17 mouse cellular contexts compared by ENCODE assay signal in genomic region chr9:86682278-86682677, GRCm38 (mm10). TPM values are rescaled to one million over a fixed set of nuclear protein-coding genes. Genes with fewer than 3 reads are reported as not detected.
"Had no signal": no experiment of that assay in that cellular context is flagged by ENCODE, and none has a peak within 500 bp of the region (broad histone marks: within the 10 kb centered on the region; RNA-seq: fewer than 3 reads in every experiment).

No protein-coding gene starts in this region.

- H3K27ac ChIP-seq: midbrain, embryonic 10.5 days; midbrain, embryonic 12.5 days; neural tube, embryonic 13.5 days; neural tube, embryonic 15.5 days had no signal

- H3K9ac ChIP-seq: lung, embryonic 14.5 days; midbrain, embryonic 12.5 days; neural tube, embryonic 13.5 days; neural tube, embryonic 15.5 days had no signal

- DNase-seq: lung, postnatal 10 days; lung, postnatal 4 days; retina, postnatal 1 day; right cerebral cortex, postnatal 25 days; right cerebral cortex, postnatal 4 days; spleen, adult 18-20 months; thymus, adult 18-20 months; thymus, postnatal 14 days; thymus, postnatal 36 days had no signal

- ATAC-seq: midbrain, embryonic 16.5 days had no signal

- H3K36me3 ChIP-seq: midbrain, embryonic 10.5 days; midbrain, embryonic 12.5 days; neural tube, embryonic 13.5 days; neural tube, embryonic 15.5 days had no signal

- H3K9me3 ChIP-seq: midbrain, embryonic 10.5 days; midbrain, embryonic 12.5 days; neural tube, embryonic 13.5 days; neural tube, embryonic 15.5 days had no signal

- H3K4me1 ChIP-seq: neural tube, embryonic 15.5 days had no signal

- H3K27me3 ChIP-seq: midbrain, embryonic 12.5 days; neural tube, embryonic 13.5 days; neural tube, embryonic 15.5 days had no signal

- H3K4me2 ChIP-seq: lung, embryonic 14.5 days; midbrain, embryonic 12.5 days; neural tube, embryonic 13.5 days; neural tube, embryonic 15.5 days had no signal

- H3K4me3 ChIP-seq: midbrain, embryonic 10.5 days; midbrain, embryonic 12.5 days; myocyte; neural tube, embryonic 13.5 days; neural tube, embryonic 15.5 days had no signal

RNA-seq across cellular contexts. Expression of gene Me1, which starts 13.5 kb away (rescaled TPM):
- total RNA-seq: megakaryocyte, adult 5-6 weeks had no signal
